Mouse (Mus musculus) stomach, embryonic 14.5 days (tissue): ENCODE measurements at regions not wholly inside any gene's neighbourhood (a gene's known extent, or its start where the extent isn't known, plus 50 kb on each side); places are given as distances from the start of the nearest gene placed in this dataset.

Experiments used
- ATAC-seq: fragments of 200-750 bp; cut with Nextera tagmentation; 2 replicates; pipeline ENCODE4 v1.8.0; 2017; ENCODE audit warnings: low read depth, moderate TSS enrichment; ENCODE audit not compliant: insufficient number of reproducible peaks, insufficient read depth, low FRiP score
- H3K27ac ChIP-seq: fragments of 300-500 bp; sonication (generic); 2 replicates; pipeline ENCODE4 v1.5.1; 2014; ENCODE audit warnings: mild to moderate bottlenecking, low read length, moderate library complexity, mixed read lengths
- H3K27me3 ChIP-seq: fragments of 300-500 bp; sonication (generic); 2 replicates; pipeline ENCODE4 v1.6.1; 2014; ENCODE audit warnings: low read length, control low read depth, mixed read lengths; ENCODE audit not compliant: control insufficient read depth, insufficient read depth
- H3K36me3 ChIP-seq: fragments of 300-500 bp; sonication (generic); 2 replicates; pipeline ENCODE4 v1.6.1; 2014; ENCODE audit warnings: mild to moderate bottlenecking, control low read depth, low read length, moderate library complexity, mixed read lengths; ENCODE audit not compliant: control insufficient read depth, insufficient read depth
- H3K4me1 ChIP-seq: fragments of 300-500 bp; sonication (generic); 2 replicates; pipeline ENCODE4 v1.6.1; 2014; ENCODE audit warnings: low read length, control low read depth, mixed read lengths; ENCODE audit not compliant: control insufficient read depth, insufficient read depth
- H3K4me2 ChIP-seq: fragments of 300-500 bp; sonication (generic); replicated peaks from 2 replicates; pipeline ENCODE4 v1.6.1; 2014; ENCODE audit warnings: low read depth, low read length, control low read depth
- H3K4me3 ChIP-seq: fragments of 300-500 bp; sonication (generic); 2 replicates; pipeline ENCODE4 v1.5.1; 2014; ENCODE audit warnings: low read depth, low read length, control low read depth
- H3K9ac ChIP-seq: fragments of 300-500 bp; sonication (generic); replicated peaks from 2 replicates; pipeline ENCODE4 v1.6.1; 2014; ENCODE audit warnings: low read depth, mild to moderate bottlenecking, control low read depth, low read length, moderate library complexity, mixed read lengths
- H3K9me3 ChIP-seq: fragments of 300-500 bp; sonication (generic); 2 replicates; pipeline ENCODE4 v1.6.1; 2016; ENCODE audit warnings: low read depth, low read length, control low read depth; ENCODE audit not compliant: control insufficient read depth
- WGBS: fragments of 180-500 bp; shearing (Covaris S2); extraction: QIAGEN DNeasy Blood & Tissue Kit; methylation state at CpG from one replicate; pipeline ENCODE4 v1.1.7; 2014; 5-methylcytosine and 5-hydroxymethylcytosine counted together

DNA sequence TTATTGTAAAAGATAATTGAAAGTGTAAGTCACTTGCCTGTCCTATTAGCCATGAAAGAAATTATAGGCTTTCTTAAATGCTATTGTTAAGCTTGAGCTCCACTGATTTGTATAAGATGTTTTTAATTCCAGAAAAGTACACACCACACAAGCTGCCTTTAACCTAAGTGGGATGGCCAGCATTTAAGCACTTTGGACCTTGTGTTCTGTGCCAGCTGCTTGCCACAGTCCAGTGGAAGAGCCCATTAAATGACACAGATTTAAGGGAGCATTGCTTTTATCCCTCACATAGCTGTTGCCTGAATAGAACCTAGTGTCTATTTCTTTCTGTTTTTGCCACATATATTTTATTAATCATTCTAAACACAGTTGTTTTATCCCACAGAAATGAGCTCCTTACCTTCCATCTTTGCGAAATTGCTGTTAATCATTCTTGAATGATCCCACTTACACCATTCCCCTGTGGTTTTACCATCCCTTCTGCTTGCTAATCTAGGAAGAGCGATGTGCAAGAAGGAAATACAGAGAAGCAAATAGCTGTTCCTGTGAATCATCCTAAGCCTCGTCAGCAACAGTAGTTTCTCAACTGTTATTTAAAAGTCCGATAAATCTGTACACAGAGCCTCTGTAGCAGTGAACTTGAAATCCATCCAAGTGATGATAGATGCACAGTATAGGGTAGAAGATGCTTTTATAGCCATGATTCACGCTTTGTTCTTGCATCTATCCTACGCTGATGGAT is 57.9 kb upstream of the Samsn1 start:
- ATAC-seq = no peak
- H3K4me2 ChIP-seq = no peak overlapping the region

DNA sequence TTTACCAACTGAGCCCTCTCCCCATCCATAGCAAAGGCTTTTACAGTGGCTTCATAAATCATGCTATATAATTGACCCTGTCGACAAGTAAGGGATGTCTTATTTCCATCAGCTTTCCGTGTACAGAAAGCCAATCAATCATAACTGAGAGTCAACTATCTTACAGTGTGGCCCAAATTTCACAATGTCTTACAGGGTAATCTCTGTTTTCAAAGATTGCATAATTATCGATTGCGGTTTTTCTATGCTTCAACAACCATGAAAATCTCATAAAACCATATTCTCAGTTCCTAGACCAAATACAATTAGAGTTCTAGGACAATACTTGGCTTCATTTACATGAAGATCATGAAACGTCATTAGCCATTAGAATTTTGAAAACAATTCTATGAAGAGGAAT is 56.1 kb upstream of the Samsn1 start:
- Histone ChIP-seq H3K4me2 (no peak overlapping the region), H3K27ac (no peak overlapping the region), H3K27me3 (no peaks in the 10 kb centered on the region), H3K9me3 (no peaks in the 10 kb centered on the region), H3K9ac (no peak overlapping the region), H3K4me3 (no peak overlapping the region), H3K36me3 (no peaks in the 10 kb centered on the region), H3K4me1 (no peaks in the 10 kb centered on the region)
- WGBS = 75% methylated on average over 5 of the region's 5 CpGs
- no peak for ATAC-seq

More for the DNA sequence above, 57.9 kb upstream of the Samsn1 start:
- Histone ChIP-seq H3K27ac (no peak overlapping the region), H3K4me3 (no peak overlapping the region), H3K9me3 (no peaks in the 10 kb centered on the region), H3K9ac (no peak overlapping the region), H3K27me3 (no peaks in the 10 kb centered on the region), H3K4me1 (no peaks in the 10 kb centered on the region), H3K36me3 (no peaks in the 10 kb centered on the region)
- WGBS = 83% methylated on average over 6 of the region's 6 CpGs

DNA sequence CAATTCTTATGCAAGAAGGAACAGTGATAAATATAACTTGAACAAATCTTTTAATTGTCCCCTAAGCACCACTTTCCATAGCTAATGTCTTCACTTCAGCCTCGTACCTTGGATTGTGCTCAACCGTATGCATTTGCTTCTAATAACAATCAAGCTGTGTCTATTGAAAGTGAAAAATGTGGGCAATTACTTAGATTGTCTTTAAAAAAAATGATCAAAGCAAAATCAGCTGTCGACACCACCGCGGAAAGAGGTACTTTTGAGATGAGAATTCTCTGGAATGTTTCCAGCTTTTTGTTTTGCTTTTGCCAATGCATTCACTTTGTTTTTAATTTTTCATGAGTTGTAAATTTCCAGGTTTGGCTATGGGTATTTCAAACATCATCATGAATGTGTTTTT is 54.1 kb upstream of the Samsn1 start:
- Histone ChIP-seq H3K27me3 (no peaks in the 10 kb centered on the region), H3K4me1 (no peaks in the 10 kb centered on the region), H3K4me3 (no peak overlapping the region), H3K9me3 (no peaks in the 10 kb centered on the region), H3K4me2 (no peak overlapping the region), H3K9ac (no peak overlapping the region), H3K27ac (no peak overlapping the region), H3K36me3 (no peaks in the 10 kb centered on the region)
- 72% methylated on average over 5 of the region's 5 CpGs for WGBS
- ATAC-seq = no peak
